Mouse (Mus musculus) spleen, adult 18-20 months (tissue): ENCODE data around the gene Rtn3.

Source experiments
- DNase-seq, 2 experiments: peaks; one replicate each; pipeline ENCODE4 v3.0.0; 2022; ENCODE audit warnings: mixed read lengths in 2 of 2

The Rtn3 gene

GRCm38 (mm10) chr19:7484076-7484475 lies 995 bp upstream of the Rtn3 start:
- DNase-seq, result no peak

GRCm38 (mm10) chr19:7483512-7483882 lies 416 bp upstream of the Rtn3 start:
- DNase-seq, result no peak

- no peak for DNase-seq
These were observed 849 bp downstream of the Rtn3 start for GRCm38 (mm10) chr19:7482266-7482598.

DNA sequence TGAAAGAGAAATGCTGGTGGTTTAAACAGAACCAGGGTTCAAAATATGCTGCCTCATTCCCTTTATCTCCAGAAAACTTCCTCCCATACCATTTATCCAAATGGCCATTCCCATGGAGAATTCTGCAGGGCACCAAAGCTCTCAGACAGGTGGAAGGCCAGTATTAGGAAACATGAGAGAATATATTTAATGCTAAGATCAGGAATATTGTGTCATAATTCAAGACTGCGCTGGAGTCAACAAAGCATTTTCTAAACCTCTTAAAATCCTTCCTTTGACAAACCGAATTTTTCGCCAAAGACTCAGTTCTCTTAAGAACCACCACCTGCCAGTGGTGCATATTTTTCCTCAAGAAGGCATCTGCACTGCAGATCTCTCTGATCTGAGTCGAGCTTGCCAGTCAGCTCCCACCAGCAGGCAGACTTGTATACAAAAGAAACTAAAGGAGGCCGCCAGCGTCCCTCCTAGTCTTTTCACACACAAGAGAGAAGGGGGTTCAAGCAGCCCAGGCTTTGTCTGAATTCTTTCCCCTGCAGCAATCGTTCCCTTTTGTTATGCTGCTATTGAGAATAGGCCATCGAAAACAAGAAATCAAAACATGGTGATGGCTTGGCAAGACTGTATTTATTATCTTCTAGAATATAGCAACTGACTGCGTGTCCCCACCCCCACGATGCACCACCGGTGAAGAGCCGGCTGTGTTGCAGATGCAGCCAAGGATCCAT lies 1.4 kb downstream of the Rtn3 start:
- DNase-seq, result no peak

GRCm38 (mm10) chr19:7479751-7480248 lies 3.3 kb downstream of the Rtn3 start:
- DNase-seq, result no peak

GRCm38 (mm10) chr19:7470643-7471042 lies 12.4 kb downstream of the Rtn3 start:
- no peak for DNase-seq

DNA sequence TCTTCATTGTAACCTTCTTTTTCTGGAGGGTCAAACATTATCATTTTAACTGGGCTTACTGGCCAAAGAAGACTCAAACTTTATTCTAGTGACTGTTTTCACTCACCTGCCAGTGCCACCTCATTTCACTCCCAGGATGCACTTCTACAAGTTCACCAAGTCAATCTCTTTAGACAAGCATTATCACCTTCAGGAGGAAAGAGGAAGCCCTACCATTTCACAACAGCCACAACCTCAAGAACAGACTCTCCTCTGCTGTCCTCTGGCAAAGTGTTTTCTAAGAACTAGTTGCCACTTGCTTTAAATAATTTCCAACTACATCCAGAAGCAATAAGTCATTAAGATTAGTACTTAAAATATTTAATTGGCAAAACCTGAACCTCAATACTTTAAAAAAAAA lies 15.2 kb downstream of the Rtn3 start:
- DNase-seq, result no peak

- DNase-seq, result no peak
These were observed 23.7 kb downstream of the Rtn3 start for GRCm38 (mm10) chr19:7459370-7459769.

- DNase-seq, result no peak
These were observed 24.2 kb downstream of the Rtn3 start for GRCm38 (mm10) chr19:7458901-7459300.

GRCm38 (mm10) chr19:7456803-7457202 lies 26.3 kb downstream of the Rtn3 start:
- no peak for DNase-seq

- no peak for DNase-seq
These were observed 37.5 kb downstream of the Rtn3 start for GRCm38 (mm10) chr19:7445596-7445995.

DNA sequence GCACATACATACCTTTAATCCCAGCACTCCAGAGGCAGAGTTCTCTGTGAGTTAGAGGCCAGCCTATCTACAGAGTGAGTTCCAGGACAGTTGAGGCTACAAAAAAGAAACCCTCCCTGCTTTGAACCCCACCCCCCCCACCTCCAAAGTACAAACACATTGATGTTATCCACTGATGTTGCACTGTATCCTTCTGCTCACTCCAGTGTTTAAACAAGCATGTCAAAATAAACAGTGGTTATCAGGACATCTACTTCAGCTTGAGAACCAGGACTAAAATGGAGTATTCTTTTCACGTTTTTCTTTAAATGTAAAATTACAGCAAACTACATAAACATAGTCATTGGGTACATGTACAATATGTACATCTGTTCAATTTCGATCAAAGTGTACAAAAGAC lies 38.0 kb downstream of the Rtn3 start:
- DNase-seq, result no peak

GRCm38 (mm10) chr19:7441493-7441892 lies 41.6 kb downstream of the Rtn3 start:
- DNase-seq, result peak in 1 of 2 experiments; percentile 61

DNA sequence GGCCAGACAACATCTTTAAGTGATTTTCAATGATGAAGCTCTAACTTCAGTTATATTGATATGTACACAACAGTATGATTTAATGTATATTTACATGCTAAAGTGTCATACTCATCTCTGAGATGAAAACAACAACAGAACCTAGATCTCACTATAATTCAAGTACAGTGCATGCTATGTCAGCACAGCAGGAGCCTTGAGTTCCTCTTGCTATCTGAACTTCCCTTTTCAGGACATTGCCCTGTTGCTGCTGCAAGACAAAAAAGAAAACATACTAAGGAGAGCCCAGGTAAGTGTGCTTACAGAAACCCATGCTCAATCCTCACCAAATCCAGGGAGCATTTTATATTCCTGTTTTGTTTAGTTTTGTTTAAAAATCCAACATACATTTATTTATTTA lies 44.8 kb downstream of the Rtn3 start:
- DNase-seq, result no peak

- DNase-seq, result no peak
These were observed 46.8 kb downstream of the Rtn3 start for GRCm38 (mm10) chr19:7436061-7436970.

- no peak for DNase-seq
These were observed 48.2 kb downstream of the Rtn3 start for GRCm38 (mm10) chr19:7434887-7435286.

DNA sequence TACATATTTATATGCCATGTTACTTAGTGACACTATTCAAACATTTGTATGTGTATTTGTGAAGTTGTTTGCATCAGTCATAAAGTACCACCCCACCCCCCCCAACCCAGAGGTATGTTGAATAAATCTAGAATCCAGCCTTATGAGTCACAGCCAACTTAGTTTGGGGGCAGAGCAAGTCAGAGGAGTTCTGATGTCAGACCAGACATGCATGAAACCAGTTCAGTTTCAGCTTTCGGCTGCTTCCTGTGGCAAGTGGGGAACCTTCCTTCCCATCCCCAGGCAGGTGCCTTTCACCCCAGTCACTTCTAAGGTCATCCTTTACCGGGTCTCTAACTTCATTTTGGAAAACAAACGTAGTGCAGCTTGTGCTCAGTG lies 57.7 kb downstream of the Rtn3 start:
- DNase-seq, result no peak

GRCm38 (mm10) chr19:7424590-7425397 lies 58.3 kb downstream of the Rtn3 start:
- no peak for DNase-seq

GRCm38 (mm10) chr19:7424131-7424530 lies 59.0 kb downstream of the Rtn3 start:
- DNase-seq, result no peak

DNA sequence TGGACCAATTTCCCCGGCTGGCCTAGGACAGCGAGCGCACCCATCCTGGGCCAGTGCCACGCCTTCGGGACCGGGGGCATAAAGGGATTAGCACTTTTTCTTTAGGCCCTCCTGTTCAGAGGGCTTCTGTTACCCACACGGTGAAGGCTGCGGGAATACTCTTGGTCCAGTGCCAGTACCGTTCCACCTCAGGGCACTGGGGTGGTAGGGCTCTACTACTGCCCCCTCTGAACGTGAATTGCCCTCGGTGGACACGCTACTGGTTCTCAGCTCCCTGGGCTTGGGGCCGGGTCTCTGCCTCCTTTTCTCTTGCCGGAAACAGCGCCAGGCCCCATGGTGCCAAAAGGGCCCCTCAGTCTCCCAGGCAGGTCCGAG lies 59.4 kb downstream of the Rtn3 start:
- no peak for DNase-seq

- DNase-seq, result peak; percentile 23 to 30
These were observed 59.9 kb downstream of the Rtn3 start for GRCm38 (mm10) chr19:7423028-7423655.

DNA sequence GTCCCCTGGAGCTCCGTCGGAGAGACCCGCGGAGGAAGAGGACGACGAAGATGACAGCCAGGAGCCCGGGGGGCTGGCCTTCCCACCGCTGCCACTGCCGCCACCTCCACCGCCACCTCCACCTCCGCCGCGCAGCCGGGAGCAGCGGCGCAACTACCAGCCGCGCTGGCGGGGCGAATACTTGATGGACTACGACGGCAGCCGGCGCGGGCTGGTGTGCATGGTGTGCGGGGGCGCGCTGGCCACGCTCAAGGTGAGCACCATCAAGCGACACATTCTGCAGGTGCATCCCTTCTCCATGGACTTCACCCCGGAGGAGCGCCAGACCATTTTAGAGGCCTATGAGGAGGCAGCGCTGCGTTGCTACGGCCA lies 60.4 kb downstream of the Rtn3 start:
- DNase-seq, result no peak
